Mouse (Mus musculus) Patski (cell line): Measurements from ENCODE around the gene Pkd1l3. TPM values are rescaled to one million over a fixed set of nuclear protein-coding genes. Genes with fewer than 3 reads are reported as not detected.

Source experiments
- ATAC-seq: fragments of 100-300 bp; one replicate; pipeline ENCODE4 v1.8.0; 2021
- CTCF ChIA-PET: fragments of 350-600 bp; sonication (Branson Sonifier 250); formaldehyde crosslinking; loops from one replicate; lab custom pipeline; 2022; ENCODE audit warnings: inconsistent platforms; lab: Charles Lee
- POLR2A ChIA-PET: fragments of 350-600 bp; sonication (Branson Sonifier 250); formaldehyde crosslinking; loops from one replicate; lab custom pipeline; 2022; ENCODE audit warnings: antibody characterized with exemption, inconsistent platforms; lab: Charles Lee
- DNase-seq: peaks from one replicate; pipeline ENCODE4 v3.0.0-alpha.2; 2011; ENCODE audit warnings: low read depth, low spot score
- H3K27me3 ChIP-seq: fragments of 371-371 bp; one replicate; pipeline ENCODE4 v1.5.1; 2021
- CTCF ChIP-seq: fragments of 100-300 bp; IDR thresholded peaks from one replicate; pipeline ENCODE4 v1.5.1; 2021
- in situ Hi-C: fragments of 300-500 bp; cut with MboI; formaldehyde crosslinking; loops from 3 replicates; pipeline ENCODE4 v1.11.1; 2018; ENCODE audit warnings: low pct_unique_long_range_greater_than_20kb, mixed read lengths
- polyA plus RNA-seq: library from polyadenylated mRNA; unstranded; gene quantifications from one replicate; pipeline ENCODE4 v1.2.3, GENCODE M21; 2021

Gene Pkd1l3
- polyA plus RNA-seq: 0.45 TPM

DNA sequence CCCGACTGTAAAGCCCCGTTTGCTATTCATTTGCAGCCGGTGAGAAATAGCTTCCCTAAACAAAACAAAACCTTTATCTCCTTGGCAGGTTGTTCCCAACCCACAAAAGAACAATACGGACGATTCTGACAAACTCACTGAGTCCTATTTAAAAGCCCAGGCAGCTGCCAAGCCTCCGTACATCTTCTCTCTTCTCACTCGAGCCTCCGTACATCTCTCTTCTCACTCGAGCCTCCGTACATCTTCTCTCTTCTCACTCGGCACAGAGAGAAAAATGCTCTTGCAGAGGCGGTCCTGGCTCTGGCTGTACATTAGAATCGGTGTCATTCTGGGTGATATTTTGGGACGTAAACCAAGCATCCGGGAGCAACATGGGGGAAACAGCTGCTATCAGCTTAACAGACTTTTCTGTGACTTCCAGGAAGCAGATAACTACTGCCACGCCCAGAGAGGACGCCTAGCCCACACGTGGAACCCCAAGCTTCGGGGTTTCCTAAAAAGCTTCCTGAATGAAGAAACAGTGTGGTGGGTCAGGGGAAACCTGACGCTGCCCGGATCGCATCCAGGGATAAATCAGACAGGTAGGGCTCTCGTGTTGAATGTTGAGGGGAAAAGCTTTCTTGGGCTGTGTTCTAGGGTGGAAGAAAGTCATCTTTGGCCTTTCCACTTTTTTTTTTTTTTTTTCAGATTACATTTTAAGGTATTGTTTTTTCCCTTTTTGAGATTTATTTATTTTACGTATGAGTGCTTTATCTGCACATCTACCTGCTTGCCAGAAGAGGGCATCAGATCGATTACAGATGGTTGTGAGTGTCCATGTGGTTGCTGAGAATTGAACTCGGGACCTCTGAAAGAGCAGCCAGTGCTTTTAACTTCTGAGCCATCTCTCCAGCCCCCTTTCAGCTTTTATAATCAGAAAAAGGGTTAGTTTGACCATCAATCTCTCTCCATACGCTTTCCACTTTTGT lies at the start of gene Pkd1l3:
Gene Pkd1l3, plus strand, starts transcription at position 275 of the 968 bp plus-strand sequence.
- DNase-seq (no peak), ATAC-seq (no peak)
- ChIA-PET POLR2A (interaction anchor here (0.7 kb wide), 1 partner anchor 27 kb away, joined by 4 read pairs; no protein-coding TSS in a partner anchor), CTCF (no interaction called here)
- TF ChIP-seq CTCF: peak; percentile 55
- in situ Hi-C loops: no loop called here
- H3K27me3 ChIP-seq: peaks cover 4% of the 10 kb centered on the region

DNA sequence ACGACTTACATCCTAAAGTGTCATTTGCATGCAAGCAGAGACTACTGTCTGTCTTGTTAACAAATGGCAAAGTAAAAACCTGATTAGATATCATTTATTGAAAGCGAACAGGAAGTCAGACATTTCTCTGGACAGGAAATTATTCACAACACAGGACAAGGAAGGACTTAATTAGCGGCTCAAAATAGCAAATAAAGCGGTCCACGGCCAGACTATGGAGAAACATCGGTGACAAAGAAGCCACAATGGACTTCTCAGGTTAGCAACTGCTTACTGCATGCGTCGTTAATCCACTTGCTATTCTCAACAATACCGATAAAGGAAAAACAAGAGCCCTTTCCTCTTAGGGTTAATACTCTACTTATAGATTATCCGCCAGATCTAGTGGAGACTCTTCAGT lies 49.6 kb upstream of the Pkd1l3 start:
- DNase-seq: no peak
- no peak for TF ChIP-seq CTCF
- H3K27me3 ChIP-seq: no peaks in the 10 kb centered on the region
- POLR2A ChIA-PET: no interaction called here
- ATAC-seq: no peak
- CTCF ChIA-PET: no interaction called here
- in situ Hi-C loops: no loop called here

DNA sequence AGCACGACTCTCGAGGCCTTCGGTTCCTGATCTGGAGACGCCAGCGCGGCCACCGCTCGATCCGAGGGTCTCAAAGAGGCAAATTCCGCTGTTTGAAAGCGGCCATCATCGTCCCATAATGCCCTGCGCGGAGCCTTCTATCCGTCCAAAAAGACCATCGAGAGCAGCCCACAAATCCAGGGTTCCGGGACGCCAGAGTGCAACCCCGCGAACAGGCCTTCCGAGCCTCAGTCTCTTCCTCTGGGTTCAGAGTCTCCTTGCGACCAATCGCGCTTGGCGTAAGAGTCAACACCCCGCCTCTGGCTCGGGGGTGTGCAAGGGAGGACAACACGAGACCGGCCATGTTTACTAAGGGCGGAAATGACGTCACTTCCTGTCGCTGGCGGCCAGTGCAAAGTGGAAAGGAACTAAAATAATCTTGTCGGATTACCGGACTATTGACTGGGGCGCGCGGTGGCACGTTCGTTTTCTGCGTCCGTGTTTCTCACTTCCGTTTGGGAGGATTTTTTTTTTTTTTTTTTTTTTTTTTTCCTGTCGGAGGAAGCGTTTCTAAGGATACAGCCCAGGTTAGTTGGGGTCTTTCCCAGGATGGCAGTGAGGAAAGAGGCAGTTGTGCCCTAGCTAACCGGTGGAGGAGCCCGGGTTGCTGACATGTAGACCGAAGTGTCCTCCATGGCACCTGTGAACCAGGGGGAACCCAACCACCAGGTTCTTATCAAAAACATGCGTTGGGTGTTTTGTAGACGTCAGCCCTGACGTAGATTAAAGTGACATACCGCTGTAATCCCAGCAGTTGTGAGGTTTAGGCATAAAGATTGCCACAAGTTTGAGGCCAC lies 48.6 kb upstream of the Pkd1l3 start, which contains the start of the genes Dhx38 and Txnl4b:
Gene Dhx38, minus strand, starts transcription at position 364 of the 836 bp plus-strand sequence.
Gene Txnl4b, plus strand, starts transcription at position 395 of the 836 bp plus-strand sequence.
- H3K27me3 ChIP-seq: no peaks in the 10 kb centered on the region
- peak; percentile 97 for DNase-seq
- peak; percentile 100 for ATAC-seq
- in situ Hi-C loops: no loop called here
- TF ChIP-seq CTCF: no peak
- CTCF ChIA-PET: no interaction called here
- POLR2A ChIA-PET: interaction anchor here (0.6 to 1.2 kb wide), 3 partner anchors 9 to 1984 kb away, joined by 3 read pairs; no protein-coding TSS in a partner anchor

DNA sequence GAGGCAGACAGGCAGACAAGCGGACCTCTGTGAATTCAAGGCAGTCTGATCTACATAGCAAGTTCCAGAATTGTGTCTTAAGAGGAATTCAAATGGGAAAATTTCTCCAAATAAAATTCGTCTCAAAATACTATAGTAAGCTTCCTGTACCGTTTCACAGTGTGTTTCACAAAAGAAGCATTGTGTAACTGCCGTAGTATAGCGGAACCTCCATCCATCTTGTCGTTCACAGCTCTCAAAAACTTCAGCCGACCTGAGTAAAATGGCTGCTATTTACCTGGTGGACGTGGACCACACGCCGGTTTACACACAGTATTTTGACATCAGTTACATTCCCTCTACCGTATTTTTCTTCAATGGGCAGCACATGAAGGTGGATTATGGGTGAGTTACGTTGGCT lies 43.2 kb upstream of the Pkd1l3 start:
- ChIA-PET CTCF (interaction anchor here (1.5 kb wide), 1 partner anchor 25 kb away, joined by 4 read pairs; no protein-coding TSS in a partner anchor), POLR2A (no interaction called here)
- ATAC-seq (no peak), DNase-seq (no peak)
- in situ Hi-C loops: no loop called here
- H3K27me3 ChIP-seq: no peaks in the 10 kb centered on the region
- no peak for TF ChIP-seq CTCF

DNA sequence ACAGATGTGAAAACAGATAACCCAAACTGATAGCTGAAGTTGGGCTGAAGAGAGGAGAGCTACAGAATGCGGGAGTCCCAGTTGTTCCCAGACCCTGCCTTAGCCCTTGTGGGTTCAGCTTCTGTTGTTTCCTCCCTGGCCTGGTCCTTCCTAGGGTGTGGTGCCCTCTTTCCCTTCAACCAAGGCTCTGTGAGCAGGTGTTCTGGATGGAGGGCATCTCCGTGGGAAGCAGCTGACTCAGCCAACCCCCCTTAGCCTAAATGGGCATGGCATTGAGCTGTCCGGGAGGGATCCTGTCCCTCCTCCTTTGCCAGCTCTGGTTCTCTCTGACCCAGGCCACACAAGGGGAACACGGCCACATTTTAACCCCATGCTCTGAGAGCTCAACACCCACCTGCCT lies 38.0 kb upstream of the Pkd1l3 start:
- ChIA-PET CTCF (no interaction called here), POLR2A (no interaction called here)
- no peaks in the 10 kb centered on the region for H3K27me3 ChIP-seq
- in situ Hi-C loops: no loop called here
- ATAC-seq (no peak), DNase-seq (no peak)
- no peak for TF ChIP-seq CTCF

DNA sequence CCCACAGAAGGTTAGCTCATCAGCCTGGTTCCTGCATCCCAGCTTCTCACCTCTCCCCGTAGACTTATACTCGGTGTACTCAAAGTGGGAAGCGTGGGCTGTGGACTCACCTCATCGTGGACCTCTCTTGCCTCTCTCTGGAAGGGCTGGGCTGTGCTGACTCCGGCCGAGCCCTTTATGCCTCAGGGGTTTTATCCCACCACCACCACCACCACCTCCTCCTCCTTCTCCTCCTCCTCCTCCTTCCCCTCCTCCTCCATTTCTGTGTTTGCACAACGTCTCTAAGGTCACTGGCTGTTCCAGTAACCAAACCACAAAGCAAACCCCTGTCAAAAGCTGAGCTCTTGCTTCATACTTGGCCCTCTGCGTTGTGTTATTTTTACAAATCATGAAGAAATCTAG lies 35.4 kb upstream of the Pkd1l3 start, which contains the start of gene Hp:
Gene Hp, minus strand, starts transcription at position 273 of the 402 bp plus-strand sequence.
- ATAC-seq (no peak), DNase-seq (no peak)
- ChIA-PET POLR2A (no interaction called here), CTCF (no interaction called here)
- TF ChIP-seq CTCF: no peak
- no peaks in the 10 kb centered on the region for H3K27me3 ChIP-seq
- in situ Hi-C loops: no loop called here

DNA sequence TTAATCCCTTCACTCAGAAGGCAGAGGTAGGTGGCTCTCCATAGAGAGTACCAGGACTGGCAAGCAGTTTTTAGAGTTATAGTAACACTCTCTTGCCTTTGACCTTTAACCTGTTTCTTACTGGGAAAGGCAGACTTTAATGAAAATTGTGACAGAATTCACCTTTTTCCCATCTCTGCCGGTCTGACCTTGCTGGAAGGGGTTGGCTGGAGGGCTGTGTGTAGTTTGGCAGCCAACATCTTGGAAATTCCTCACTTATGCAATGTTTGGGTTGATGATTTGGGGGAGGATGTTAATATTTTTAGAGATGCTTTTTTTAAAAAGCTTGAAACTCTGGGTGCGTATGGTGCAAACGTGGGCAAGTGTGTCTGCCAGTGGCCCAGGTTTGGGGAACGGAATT lies 30.0 kb upstream of the Pkd1l3 start:
- in situ Hi-C loops: no loop called here
- H3K27me3 ChIP-seq: no peaks in the 10 kb centered on the region
- ChIA-PET CTCF (no interaction called here), POLR2A (no interaction called here)
- TF ChIP-seq CTCF: no peak
- ATAC-seq (no peak), DNase-seq (no peak)

DNA sequence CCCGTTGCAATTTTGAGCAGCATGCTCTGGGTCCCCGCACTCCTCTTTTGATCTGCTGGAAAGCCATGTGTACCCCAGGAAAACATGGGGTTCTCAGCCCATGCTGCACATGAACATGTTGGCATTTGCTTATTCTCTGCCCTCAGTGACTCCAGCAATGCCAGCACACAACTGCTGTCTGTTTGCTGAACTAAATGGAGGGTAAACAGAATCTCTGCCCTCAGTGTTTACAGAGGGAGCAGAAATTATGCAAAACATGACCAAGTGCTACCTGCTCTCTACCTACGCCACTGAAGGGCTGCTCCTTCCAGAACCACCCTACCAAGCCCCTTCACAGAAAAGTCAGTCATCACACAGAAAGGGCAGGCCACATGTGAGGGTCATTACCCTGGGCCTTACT lies 29.5 kb upstream of the Pkd1l3 start:
- POLR2A ChIA-PET: no interaction called here
- CTCF ChIA-PET: no interaction called here
- DNase-seq (no peak), ATAC-seq (no peak)
- no peak for TF ChIP-seq CTCF
- no peaks in the 10 kb centered on the region for H3K27me3 ChIP-seq
- in situ Hi-C loops: no loop called here

DNA sequence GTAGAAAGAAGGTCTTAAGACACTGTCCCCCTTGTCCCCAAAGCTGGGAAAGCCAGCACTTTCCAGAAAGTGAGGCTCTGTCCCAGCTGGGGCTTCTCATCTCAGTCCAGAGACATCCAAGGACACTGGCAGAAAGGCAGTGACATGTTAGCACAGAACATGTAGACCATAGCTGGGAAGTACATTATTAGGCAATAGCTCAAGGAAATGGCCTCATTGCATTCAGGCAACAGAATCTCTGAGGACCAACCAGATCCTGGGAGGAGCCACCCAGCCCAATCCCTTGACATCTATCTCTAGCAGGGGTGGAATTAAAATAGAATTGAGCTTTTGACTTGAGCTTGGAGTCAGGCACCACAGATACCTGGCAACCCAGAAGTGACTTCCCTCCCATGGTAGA lies 28.7 kb upstream of the Pkd1l3 start:
- TF ChIP-seq CTCF: no peak
- CTCF ChIA-PET: no interaction called here
- POLR2A ChIA-PET: no interaction called here
- no peaks in the 10 kb centered on the region for H3K27me3 ChIP-seq
- no peak for ATAC-seq
- in situ Hi-C loops: no loop called here
- DNase-seq: no peak

DNA sequence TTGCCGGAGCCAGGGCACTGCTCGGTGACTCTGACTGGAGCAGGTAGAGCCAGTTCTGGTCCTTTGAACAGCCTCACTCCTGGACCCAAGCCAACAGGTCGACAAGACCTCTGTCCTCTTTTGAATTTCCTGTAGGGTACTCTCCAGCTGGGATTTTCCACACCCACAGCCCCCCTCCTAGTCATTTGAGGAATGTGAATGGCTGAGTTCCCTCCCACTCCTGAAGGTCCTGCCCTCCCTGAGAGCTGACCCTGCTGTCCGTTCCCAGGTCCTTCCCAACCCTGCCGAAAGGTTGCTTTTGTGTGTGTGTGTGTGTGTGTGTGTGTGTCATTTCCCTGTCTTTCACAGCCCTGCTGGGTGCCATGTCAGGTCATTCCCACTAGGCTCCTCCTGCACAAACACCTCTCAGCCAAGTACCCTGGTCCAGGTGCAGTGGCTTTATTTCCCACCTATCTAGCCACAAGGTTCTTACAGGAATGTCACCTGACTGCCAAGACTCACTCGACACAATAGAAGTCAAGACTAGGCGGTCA lies 27.3 kb upstream of the Pkd1l3 start:
- DNase-seq (no peak), ATAC-seq (no peak)
- POLR2A ChIA-PET: no interaction called here
- TF ChIP-seq CTCF: no peak
- H3K27me3 ChIP-seq: no peaks in the 10 kb centered on the region
- in situ Hi-C loops: no loop called here
- CTCF ChIA-PET: interaction anchor here (0.8 to 1.7 kb wide), 3 partner anchors 9 to 20 kb away, joined by 3 read pairs; no protein-coding TSS in a partner anchor
